Mouse (Mus musculus) urinary bladder, postnatal 4 days (tissue): ENCODE measurements at regions not wholly inside any gene's neighbourhood (a gene's known extent, or its start where the extent isn't known, plus 50 kb on each side); places are given as distances from the start of the nearest gene placed in this dataset.
A peak's percentile ranks its signal among the peaks of the same experiment; 100 is the strongest.

ENCODE experiments used
- DNase-seq, 2 experiments: peaks; one replicate each; pipeline ENCODE4 v3.0.0; 2021 to 2022; ENCODE audit warnings: low spot score in 2 of 2

DNA sequence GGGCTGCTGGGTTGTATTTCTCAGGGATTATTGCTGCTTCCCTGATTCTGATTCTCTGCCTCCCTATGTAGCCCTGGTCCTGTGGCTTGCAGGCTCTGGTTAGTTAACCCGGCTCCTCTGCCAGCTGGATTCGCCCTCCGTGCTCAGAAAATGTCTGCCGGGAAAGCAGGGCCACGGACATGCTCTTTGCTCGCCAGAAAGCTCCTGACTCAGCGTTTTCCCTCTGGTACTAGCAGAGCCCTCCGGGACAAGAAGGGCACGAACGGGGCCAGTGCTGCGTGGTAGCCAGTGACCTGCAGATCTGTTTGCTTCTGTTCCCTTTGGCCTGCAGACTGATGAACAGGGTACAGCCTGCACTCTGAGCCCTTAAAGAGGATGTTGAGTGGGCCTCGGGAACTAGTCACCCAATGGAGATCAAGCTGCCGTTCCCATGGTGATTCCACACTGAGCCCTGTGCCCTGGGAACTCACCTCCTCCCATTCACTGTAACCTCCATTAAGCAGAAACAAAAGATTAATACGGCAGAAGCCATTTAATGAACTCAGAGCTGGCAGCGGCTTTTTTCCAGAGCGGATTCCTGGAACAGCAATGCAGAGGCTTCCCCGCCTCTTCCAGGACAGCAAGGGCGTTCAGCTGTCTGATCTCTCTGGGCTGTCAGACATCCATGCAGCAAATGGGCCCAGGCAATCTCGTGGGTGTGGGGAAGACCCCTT lies 159.9 kb upstream of the Myt1l start:
- DNase-seq, result no peak

DNA sequence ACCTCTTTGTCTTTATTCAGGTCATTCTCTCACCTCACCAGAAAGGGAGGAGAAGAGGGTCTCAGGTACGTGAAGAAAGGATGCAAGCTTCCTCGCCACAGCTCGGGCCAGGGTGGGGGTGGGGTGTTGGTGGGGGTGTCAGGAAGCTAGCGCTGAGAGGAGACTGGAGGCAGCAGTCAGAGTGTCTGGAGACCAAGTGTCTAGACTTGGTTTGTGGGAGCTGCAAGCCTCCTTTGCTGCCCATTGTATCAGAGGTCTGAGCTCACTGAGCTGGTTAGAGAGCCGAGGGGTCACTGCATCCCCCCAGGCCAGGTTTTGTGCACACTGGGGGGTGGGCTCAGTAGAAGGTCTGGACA lies 159.4 kb upstream of the Myt1l start:
- DNase-seq, result no peak

DNA sequence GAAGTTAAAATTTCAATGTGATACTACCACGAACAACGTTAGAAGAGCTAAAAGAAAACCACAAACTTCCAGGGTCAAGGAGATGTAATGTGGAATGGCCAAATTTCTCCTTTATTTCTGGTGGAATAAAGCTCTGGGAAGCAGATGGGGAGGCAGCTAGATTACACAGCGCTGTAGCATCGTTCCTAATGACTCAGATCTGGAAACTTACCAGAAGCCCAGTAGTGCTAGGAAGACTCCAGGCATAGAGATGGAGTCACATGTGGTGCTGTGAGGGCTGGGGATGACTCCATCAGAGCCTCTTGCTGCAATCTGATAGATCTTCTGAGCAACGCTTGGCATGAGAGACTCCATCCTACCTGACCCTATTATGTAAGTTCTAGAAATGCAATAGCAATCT lies 136.4 kb upstream of the Myt1l start:
- DNase-seq, result no peak

DNA sequence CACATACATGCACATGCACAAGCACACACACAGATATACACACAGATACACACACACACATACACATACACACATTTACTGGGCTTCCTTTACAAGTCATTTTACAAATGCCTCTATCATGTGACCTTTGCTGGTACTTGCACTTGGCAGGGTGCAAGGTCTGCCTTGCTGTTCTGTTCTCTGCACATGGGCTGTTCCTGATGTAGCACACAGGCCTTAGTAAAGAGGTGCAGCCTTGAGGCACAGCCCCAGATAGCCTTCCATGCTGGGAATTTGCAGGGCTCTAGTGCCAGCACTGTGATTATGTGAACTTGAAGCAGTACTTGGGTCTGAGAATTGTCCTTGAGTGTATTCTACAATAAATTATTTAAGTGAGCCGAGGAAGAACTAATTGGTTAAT lies 133.9 kb upstream of the Myt1l start:
- no peak for DNase-seq

DNA sequence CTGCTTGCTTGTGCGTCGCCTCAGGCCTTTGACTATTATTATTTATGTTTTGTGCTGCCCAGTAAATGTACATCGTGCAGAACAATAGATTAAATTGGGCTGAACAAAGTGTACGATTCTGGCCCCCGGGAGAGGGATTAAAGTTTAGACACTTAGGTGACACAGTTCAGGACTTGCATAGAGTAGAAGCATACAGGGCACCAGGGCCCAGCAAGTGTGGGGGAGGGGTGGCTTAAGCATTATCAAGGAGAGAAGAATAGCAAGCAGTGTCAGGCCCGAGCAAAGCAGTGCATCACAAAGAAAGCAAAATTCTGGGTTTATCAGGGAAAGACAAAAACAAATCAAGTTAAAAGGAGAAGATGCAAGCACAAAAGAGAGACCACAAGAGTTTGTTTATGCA lies 133.3 kb upstream of the Myt1l start:
- DNase-seq, result no peak

DNA sequence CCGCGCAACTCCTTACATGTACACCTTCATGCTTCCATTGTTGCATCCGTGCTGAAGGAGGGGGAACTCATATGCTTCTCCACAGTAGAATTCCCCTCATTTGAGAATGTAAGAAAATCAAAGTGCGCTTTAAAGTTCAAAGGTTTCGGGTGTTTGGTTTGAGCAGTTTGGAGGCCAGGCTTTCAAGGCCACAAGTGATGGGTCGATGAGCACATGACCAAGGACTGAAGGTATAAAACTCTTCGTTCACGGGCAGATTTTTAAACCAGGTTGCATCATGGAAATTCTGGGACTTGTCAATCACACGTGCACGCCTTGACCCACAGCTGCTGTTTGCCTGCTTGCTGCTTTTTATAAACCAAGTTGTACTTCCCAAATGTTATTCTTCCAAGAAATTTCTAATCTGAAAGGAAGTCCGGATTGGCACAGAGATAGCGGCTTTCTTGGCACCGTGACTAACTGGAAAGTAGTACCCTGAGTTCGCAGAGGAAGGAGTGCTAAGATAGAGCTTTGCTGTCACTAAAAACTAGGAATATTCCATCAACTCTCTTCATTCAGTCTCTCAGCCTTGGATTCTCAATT lies 132.7 kb upstream of the Myt1l start:
- no peak for DNase-seq

DNA sequence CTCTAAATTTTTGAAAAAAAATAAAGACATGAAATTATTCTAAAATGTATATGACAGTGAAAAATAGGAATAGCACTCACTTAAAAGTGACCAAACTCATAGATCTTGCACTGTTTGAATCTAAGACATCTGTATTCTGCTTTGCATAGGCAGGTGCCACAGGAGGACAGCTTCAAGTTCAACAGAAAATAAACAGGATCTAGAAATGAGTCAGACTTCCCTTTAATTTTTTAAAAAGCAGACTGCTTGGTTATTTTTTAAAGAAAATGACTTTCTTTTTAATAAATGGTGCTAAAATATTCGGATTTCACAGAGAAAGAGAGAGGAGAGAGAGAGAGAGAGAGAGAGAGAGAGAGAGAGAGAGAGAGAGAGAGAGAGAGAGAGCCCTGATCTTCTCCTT lies 123.8 kb upstream of the Myt1l start:
- DNase-seq, result no peak

DNA sequence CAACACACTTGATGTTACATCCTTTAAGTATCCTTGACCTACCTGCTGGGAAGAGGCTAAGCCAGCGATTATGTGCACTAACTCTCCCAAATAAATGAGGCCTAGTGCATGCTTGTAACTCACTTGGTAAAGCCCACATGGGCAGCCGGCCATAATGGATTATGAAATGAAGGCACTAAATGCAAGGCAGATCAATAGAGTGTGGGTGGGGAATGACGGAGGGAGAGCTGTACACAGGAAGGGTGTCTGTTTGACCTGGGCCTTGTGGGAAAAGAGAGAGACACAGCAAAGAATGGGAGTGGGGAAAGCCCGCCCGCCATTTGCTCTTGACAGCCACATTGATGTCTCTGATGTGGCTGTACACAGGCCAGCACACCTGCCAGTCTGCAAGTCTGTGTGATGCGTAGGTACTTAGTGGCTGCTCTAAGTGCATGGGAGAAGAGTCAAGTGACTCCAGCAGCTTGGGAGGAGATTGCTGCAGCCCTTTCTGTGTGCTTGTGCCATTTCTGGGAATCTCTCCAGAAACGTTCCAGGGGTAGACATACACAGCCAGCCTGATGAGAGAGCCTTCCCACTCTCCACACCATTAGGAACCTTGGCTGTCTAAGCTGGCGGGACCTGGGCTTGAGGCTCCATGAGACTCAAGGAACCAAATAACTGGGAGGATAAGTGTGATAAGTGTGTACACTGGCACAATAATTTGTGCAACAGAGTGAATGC lies 118.7 kb upstream of the Myt1l start:
- DNase-seq, result no peak

DNA sequence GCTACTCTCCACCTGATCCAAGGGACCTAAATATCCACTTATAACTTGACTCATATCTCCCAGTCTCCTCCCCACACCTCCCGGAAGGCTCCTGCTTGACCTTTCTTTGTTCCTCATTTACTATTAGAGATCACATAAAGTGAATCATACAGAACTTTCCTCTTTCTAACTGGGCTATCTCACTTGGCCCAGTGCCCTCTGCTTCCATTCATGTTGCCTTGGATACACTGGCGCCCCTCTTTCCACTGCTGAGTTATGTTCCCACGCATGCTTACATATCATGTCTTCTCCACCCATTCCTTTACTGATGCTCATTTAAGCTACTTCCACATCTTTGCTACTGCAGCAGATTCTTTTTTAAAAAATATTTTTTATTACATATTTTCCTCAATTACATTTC lies 94.2 kb upstream of the Myt1l start:
- DNase-seq, result no peak

DNA sequence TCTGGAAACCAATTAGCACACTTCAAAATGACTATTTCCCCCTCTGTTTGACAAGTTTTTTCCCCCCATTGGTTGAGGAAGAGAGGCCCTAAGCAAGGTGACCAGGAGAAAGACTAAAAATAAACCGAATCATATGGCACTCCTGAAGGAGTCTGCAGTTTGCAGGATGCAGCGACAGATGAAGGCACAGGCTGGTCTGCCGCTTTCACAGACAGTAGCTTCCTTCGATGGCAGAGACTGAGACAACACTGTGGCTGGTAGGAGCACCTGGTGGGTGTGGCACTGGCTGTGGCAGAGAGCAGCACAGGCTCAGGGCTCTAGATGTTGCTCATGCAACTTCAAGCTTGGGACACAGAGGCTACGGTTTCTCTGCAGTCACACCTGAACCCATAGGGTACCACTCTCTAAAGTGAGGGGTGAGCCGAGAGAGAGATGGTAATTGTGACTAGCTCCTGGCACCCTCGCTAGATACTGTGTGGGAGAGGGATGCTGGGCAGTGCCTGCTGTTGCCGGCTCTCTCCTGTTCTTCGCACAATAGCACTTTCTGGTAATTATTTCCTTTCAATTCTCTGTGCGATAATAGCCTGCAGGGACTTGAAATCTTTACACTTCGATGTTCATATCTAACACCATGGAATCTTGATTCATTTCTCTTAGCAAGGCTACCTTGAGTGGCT lies 88.7 kb upstream of the Myt1l start:
- DNase-seq, result no peak

DNA sequence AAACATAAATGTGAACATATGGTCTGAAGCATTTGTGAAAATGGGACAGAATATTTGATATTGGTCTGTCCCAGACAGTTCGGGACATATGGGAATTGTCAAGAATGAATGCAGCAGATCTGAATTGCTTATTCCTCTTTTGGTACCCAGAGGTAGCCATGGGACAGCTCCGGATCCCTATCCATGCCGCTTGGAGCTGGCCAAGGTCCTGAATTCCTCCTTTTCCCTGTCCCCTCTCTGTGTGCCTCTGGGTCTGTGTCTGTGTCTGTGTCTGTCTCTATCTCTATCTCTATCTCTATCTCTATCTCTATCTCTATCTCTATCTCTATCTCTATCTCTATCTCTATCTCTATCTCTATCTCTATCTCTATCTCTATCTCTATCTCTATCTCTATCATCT lies 63.0 kb upstream of the Myt1l start:
- DNase-seq, result peak; percentile 21 to 65
